Mouse (Mus musculus): ENCODE data around the gene Tgfb1i1.

The Tgfb1i1 gene

DNA sequence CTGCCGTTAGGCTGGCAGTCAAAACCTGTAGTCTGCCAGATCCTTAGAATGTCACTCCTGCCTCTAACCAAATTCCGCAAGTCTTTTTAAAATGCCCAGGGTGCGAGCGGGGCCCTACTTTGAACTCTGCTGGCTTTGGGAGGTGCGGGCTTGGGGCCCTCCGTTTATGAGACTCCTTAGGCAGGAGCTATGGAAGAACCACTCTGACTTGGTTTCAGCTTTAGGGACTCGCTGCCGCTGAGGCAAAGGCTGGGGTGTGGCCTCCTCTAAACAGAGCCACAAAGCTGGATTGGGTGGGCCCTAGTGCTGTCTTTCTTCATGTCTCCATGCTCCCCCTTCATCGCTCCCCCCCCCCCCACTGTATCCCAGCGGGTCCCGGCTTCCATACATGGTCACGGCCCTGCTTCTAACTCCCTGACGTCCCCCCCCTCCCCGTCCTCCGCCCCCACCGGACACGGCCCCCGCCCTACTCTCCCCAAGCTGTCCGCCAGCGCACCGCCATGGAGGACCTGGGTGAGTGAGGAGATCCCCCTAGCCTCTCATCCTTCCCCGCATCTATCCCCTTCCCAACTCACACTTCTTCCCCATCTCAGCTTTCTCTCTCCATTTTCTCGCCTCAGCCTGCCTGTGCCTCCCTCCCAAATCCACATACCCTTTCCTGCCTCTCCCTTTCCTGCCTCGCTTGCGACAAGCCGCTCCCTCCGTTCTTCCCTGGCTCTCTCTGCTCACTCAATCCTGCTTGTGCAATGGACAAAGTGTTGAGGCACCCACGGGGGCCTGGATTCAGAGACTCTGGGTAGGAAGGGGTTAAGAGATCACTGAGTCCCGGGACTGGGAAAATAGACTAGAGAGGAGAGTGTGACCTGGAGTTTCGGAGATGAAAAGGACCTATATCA, at the start of gene Tgfb1i1:
Gene Tgfb1i1 (plus strand): TSS at position 317 of the 896 bp plus-strand sequence.
- DNase-seq: no peak

DNA sequence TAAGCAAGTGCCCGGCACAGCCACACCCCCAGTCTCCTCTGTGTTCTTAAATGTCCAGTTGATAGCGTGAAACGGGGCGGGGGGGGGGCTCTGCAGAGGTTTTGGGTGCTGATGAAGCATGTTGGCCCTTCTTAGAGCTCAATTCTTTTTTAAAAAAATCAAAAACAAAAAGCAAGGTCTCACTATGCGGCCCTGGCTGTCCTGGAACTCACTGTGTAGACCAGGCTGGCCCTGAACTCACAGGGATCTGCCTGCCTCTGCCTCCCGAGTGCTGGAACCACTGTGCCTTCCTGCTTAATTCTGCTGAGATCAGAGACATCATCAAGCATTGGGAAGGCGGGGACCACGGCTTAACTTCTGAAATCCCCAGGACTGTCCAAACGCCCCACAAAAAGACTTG, 45.0 kb upstream of the Tgfb1i1 start:
- no peak for DNase-seq

DNA sequence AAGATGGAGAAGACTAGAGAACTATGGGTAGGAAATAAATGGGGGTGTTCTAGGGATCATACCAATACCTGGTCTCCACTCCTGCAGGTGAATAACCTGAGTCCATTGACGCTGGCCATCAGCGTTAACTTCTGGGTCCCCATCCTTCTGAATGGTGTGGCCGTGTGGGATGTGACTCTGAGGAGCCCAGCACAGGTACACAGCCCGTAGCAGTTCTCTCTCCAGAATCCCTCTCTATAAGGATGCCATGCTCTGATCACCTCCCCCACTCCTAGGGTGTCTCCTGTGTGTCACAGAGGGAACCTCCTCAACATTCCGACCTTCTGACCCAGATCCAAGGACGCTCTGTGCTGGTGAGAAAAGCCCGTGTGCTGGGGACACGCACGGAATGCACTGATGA, 43.5 kb upstream of the Tgfb1i1 start:
- DNase-seq: no peak

DNA sequence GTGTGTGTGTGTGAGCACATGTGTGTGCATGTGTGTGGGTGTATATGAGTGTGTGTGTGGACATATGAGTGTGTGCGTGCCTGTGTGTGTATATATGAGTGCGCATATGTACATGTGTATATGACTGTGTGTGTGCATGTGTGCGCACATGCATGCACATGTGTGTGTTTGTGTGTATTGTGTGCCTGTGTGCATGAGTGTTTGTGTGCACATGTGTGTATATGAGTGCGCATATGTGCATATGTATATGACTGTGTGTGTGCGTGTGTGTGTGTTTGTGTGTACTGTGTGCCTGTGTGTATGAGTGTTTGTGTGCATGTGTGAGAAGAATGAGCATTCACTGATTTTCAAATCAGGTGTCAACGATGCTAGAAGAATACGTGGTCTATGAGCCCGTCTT, 42.4 kb upstream of the Tgfb1i1 start:
- no peak for DNase-seq

DNA sequence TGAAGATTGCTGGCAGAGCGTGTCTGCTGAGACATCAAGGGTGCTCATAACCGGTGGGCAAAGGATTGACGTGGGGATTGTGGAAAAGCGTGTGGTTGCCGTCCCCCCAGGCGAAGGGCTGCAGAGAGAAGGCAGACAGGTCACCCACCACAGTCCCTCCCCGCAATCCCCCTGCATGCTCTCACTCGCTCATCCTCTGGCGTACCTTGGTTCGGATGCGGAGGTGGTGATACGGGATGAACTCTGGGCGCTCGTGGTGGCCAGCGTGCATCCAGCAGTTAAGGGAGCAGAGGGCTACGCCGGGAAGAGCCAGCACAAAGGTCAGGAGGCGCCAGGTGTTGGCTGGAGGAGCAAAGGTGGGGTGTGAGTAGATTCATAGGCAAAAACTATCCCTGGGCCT, 40.9 kb upstream of the Tgfb1i1 start:
- DNase-seq: no peak

DNA sequence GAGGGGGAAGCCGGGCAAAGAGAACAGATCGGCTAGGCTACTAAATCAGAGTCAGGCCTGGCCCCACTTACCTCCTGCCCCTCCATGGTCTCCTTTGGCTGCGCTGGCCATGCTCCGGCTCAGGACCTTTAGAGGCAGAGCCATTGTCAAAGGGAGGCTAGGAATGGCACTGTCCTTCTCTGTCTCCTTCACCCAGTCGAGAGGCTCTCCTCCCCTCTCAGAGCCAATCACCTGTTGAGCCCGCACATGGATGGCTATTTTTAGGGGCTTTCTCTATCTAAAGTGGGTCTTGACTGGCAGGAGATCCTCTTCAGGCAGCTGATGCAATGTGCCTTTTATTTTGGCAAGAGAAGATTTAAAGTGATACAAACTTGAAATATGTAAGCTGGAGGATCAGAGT, 40.5 kb upstream of the Tgfb1i1 start, which contains the start of gene Cox6a2:
Gene Cox6a2 (minus strand): TSS at position 236 of the 400 bp plus-strand sequence.
- no peak for DNase-seq

DNA sequence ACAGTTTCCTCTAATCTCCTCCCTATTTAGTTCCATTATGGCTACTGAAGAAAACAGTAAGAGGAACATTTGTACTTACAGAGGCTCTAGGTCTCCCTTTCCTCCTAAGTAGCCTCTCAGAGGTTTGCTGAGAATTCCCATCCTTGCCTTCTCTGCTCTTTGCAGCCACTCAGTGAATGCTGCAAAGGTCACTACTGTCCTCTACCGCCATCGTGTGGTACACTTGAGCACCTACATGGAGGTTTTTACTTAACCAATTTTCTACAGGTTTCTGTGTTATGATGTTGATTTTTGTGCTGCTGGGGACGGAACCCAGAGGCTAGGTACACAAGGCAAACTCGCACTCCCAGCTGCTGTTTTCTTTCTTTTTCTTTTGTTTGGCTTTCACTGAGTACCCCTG, 38.4 kb upstream of the Tgfb1i1 start:
- peak; percentile 34 to 44 for DNase-seq

DNA sequence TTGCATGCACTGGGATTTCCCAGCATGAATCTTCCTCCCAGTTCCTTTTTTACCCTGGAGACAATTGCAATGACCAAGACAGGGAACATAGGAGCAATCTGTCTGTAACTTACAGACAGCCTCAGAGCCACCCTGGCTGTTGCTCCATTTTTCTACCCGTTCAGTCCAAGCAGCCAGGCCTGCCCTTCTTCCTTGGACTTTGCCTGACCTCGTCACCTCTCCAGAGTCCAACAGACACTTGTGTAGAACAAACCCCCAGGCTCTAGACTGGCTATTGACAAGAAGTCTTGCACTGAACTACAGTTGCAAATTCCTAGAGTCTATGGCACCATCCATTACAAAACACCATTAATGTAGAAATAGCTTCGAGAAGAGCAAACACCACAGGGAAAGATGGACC, 36.8 kb upstream of the Tgfb1i1 start:
- no peak for DNase-seq

DNA sequence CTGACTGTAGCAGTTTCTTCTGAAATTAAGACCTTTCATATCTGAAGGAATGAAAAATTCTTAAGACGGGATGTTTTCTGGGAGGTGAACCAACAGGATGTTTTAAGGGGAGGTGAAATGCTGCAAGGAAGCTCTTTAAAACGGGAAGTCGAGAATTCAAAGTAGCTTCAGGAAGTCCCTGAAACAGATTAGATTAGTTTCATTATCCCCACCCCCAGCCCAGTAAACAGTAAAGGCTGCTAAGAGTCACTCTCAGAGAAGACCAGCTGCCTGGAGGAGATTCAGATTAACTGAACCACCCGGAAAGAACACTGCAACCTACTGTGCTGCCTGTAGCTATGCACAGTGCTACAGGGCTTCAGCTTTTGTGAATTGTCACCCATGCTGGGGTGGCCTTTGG, 26.7 kb upstream of the Tgfb1i1 start:
- no peak for DNase-seq

DNA sequence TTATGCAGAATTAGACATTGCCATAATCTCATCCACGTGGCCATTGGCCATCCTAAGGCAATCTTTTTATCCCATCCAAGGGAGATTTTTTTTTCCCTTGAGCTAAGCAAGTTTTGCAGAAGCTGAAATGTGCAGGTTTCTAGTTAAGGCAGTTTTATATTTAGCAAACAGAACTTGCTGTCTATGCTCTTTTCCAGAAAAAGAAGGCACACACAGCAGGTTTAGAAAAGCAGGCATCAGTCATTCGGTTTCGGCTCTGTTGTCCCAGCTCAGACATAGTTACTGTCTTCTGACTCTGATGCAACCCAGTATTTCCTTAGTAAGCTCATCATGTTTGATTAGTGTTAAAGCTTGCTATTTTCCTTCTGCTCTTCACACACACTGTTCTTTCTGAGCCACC, 25.7 kb upstream of the Tgfb1i1 start:
- no peak for DNase-seq

DNA sequence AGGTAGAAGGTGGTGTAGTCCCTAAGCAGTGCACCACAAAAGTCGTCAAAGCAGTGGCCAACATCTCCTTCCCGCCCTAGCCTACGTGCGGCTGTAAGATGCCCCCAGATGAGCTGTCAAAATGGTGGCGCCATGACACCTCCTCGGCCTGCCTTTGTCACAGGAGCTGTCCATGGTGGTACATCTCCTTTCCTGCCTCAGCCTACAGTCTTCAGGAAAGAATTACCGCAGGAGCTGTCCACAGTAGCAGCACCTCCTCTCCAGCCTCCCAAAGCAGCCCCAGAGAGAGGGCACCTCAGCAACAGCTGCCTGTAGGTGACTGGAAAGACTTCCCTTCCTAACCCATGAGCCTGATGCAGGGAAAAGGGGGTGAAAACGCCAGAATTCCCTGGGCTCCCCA, 14.9 kb upstream of the Tgfb1i1 start:
- no peak for DNase-seq

DNA sequence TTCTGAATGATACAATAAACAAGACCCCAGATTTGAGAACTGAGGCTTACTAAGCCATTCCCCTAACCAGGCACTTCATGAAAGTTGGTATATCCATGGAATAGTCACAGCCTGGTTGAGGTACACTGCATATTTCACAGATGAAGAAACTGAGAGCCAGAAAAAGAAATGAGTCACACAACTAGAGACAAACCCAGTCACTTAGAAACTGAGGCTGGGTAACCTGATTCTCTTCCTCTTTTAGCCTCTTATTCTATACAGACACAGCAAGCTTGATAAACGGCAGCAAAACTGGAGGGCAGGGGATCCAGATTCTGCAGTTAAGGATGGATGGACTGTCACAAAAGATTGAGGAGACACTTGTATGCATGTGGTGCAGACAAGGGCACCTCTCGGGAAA, 11.8 kb upstream of the Tgfb1i1 start:
- no peak for DNase-seq

DNA sequence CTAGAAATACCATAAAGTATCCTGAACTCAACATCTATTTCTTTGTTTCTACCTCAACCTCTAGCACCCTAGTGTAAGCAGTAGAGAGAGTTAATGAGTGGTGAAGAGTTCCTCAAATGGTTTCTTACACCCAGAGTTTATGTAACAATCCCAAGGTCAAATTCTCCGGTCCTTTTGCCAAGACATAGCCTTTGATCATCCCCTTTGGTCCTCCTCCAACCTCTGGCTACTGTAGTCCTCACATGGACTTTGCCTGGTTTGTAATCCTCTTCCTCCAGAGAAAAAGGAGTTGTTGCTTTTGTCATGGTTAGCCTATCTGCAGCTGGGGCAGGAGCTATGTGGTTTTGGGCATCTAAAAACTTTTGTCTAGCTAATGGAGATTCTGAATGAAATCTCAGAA, 11.1 kb upstream of the Tgfb1i1 start:
- no peak for DNase-seq

DNA sequence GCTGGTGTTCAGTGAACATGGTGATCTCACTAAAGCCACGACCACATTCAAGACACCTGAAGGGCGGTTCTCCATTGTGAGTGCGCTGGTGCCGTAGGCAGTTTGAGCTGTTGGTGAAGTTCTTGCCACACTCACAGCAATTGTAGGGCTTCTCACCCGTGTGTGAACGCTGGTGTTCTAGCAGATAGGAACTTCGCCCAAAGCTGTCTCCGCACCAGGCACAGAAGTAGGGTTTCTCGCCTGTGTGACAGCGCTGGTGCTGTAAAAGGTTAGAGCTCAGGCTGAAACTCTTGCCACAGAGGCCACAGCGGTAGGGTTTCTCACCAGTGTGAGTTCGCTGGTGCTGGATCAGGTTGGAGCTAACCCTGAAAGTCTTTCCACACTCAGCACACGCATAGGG, 10.2 kb upstream of the Tgfb1i1 start:
- no peak for DNase-seq

DNA sequence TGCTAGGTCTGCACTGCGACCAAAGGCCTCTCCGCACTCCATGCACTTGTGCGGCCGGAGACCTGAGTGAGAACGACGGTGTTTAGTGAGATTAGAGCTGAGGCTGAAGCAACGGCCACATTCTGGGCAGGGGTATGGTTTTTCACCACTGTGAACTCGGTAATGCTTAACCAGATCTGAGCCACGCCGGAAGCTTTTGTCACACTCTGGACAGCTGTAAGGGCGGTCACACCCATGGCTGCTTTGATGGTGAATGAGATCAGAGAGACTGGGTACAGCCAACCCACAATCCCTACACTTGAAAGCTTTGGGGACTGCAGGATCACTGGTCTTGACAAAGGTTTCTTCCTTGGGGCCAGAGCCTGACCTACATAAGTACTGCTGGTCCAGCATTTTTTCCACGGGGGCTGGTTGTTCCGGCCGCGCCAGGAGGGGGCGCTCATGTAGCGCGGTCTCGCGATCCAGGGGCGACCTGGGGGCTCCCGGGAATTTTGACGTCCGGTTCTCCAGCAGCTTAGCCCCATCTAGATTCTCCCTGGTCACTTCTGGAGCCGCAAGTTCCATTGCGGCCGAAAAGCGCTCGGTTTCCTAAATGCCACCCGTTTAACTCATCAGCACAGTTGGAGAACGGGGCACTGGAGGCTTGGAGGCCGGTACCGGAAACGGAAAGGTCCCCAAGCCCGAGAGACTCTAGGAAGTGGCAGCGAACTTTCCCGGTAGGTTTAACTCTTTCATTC, 9.6 kb upstream of the Tgfb1i1 start, which contains the start of gene Armc5:
Gene Armc5 (plus strand): TSS at position 487 of the 737 bp plus-strand sequence.
- peak; percentile 82 to 83 for DNase-seq

DNA sequence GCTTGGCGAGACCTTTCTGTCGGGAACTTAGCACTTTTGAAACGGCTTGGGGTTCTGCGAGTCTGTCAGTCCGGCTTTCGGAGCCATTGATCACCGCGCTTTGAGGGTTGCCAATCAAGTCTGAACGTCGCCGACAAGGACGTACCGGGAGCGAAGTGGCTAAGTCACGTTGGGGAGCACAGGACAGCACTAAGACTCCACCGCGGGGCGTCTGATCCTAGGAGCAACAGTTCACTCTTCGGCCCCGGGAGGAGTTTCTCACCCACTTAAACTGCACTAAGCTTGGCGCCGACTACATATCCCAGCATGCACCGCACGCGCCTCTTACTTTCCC, 9.1 kb upstream of the Tgfb1i1 start:
- DNase-seq: no peak

DNA sequence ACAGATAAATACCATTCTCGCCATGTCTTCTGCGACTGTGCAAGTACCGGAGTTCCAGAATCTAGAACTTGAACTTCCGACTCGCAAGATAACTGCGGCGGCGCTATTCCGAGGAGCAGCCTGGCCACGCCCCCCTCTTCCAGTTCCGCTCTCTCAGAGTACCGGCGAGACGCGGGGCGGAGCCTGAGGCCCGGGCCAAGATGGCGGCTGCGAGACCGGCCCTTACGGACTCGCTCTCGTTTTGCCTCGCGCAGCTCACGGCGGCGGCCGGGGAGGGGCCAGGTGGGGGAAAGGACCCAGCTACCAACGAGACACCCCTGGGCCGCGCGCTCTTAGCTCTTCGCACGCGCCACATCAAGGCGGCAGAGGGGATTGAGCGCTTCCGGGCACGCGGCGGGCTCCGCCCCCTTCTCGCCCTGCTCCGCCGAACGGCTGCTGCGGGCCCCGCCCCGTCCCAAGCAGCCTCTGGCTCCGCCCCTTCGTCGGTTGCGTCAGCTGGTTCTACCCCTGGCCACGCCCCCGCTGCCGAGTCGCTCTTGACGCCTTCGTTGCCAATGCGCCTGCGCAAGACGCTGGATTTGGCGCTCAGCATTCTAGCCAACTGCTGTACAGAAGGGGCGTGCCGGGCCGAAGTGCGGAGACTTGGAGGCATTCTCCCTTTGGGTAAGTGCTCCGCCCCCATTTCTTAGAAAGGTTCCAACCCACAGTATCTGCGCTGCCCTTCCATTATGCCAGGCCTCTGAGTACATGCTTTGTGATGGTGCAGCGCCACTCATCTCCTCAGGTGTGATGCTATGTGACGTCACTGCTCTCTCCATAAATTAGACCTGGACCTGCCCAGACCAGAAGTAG, 8.5 kb upstream of the Tgfb1i1 start, which contains the start of gene 9130023H24Rik:
Gene 9130023H24Rik (minus strand): TSS at position 105 of the 852 bp plus-strand sequence.
- peak; percentile 100 for DNase-seq

DNA sequence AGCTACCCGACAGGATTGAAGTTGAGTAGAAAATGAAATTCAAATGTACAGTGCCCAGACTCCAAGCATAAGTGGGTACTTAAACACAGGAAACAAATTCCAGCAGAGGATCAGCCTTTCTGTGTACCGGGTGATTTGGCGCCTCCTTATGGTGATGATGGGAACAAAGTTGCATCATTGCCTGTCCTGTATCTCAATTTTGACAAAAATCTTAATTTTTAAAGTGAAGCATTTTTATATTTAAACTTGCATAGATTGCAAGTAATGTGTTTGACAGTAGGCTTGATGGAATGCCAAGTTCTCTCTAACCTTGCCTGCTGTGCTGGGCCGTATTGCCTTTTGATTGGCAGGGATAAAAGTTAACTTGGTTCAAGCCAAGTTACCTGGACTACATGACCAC, 7.6 kb upstream of the Tgfb1i1 start:
- peak in 1 of 2 experiments; percentile 39 for DNase-seq

DNA sequence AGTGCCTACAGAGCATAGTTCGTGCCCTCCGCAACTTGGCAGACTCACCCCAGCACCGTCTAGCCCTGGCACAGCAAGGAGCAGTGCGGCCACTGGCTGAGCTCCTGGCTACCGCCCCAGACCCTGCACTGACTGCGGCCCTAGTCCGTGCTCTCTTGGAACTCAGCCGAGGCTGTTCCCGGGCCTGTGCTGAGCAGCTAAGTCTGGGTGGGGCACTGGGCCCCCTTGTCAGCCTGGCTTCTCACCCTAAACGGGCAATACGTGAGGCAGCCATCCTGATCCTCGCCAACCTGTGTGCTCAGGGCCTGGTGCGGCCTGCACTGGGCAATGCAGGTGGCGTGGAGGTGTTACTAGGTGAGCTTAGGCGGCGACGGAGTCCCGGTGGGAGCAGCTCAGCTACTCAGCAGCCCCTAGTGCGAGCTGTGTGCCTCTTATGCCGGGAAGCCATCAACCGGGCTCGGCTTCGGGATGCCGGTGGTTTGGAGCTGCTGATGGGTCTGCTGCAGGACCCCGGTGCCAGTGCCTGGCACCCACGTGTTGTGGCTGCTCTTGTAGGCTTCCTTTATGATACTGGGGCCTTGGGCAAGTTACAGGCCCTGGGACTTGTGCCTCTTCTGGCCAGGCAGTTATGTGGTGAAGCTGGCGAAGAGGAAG, 6.4 kb upstream of the Tgfb1i1 start:
- no peak for DNase-seq

DNA sequence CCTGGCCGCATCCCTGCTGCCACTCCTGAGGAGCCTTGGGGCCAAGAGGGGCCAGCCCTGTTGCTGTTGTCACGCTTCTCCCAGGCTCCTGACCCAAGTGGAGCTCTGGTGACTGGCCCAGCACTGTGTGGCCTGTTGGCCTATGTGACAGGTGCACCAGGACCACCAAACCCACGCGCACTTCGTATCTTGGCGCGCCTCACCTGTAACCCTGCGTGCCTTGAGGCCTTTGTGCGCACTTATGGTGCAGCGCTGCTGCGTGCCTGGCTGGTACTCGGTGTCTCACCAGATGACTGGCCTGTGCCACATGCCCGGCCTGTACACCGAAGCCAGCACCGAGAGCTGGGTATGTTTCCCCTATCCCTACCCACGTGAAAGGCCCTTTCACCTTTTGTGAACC, 4.3 kb upstream of the Tgfb1i1 start:
- DNase-seq: no peak

DNA sequence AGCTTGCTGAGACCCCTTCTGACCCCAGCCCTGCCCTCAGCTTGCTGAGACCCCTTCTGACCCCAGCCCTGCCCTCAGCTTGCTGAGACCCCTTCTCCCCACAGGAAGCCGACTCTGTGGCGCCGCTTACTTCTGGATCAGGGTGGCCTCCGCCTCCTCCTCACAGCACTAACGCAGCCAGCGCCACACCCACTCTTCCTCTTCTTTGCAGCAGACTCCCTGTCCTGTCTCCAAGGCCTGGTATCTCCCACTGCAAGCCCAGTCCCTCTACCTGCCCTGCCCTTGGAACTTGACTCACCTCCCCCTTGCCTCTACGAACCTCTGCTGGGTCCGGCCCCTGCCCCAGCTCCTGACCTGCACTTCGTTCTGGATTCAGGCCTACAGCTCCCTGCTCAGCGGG, 2.7 kb upstream of the Tgfb1i1 start:
- DNase-seq: no peak

DNA sequence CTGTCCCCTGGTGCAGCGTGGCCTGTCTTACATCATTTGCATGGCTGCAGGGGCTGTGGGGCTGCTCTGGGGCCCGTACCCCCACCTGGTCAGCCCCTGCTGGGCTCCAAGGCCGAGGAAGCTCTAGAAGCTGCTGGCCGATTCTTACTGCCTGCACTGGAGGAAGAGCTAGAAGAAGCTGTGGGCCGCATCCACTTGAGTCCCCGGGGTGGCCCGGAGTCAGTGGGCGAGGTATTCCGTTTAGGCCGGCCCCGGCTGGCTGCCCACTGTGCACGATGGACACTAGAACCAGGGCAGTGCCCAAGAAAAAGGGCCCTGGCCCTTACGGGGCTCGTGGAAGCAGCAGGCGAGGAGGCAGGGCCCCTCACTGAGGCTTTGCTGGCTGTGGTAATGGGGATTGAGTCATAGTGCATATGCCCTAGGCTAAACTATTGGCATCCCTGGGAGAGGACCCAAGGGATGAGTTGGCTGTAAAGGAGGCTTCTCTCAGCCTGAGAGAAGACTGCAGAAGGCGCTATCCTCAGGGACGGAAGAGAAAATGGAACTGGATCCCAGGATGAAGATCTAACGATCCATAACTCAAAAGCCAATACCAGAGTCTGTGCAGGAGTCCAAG, 2.1 kb upstream of the Tgfb1i1 start:
- no peak for DNase-seq
